Mouse (Mus musculus) kidney, adult 2 months (tissue): ENCODE data around the gene Mylip. TPM values are rescaled to one million over a fixed set of nuclear protein-coding genes. Genes with fewer than 3 reads are reported as not detected.
A peak's percentile ranks its signal among the peaks of the same experiment; 100 is the strongest.

ENCODE experiments used
- DNase-seq: peaks from one replicate; pipeline ENCODE4 v3.0.0; 2021
- H3K27ac ChIP-seq: fragments of 200-500 bp; 2 replicates; pipeline ENCODE4 v1.5.1; 2012; ENCODE audit warnings: low read depth, low read length, control low read depth, inconsistent platforms; ENCODE audit not compliant: insufficient read depth
- H3K27me3 ChIP-seq: fragments of 200-500 bp; replicated peaks from 2 replicates; pipeline ENCODE4 v1.6.1; 2012; ENCODE audit warnings: mild to moderate bottlenecking, moderate library complexity, low read length, inconsistent platforms; ENCODE audit not compliant: control insufficient read depth, insufficient read depth
- H3K36me3 ChIP-seq: fragments of 200-500 bp; 2 replicates; pipeline ENCODE4 v1.6.1; 2012; ENCODE audit warnings: mild to moderate bottlenecking, moderate library complexity, low read length, inconsistent platforms; ENCODE audit not compliant: control insufficient read depth, insufficient read depth
- H3K4me1 ChIP-seq: fragments of 200-500 bp; 2 replicates; pipeline ENCODE4 v1.6.1; 2011; ENCODE audit warnings: low read length; ENCODE audit not compliant: control insufficient read depth, insufficient read depth
- H3K4me3 ChIP-seq: fragments of 200-500 bp; 2 replicates; pipeline ENCODE4 v1.5.1; 2011; ENCODE audit warnings: mild to moderate bottlenecking, low read depth, low read length, control low read depth; ENCODE audit not compliant: insufficient read depth
- CTCF ChIP-seq: fragments of 200-500 bp; conservative IDR thresholded peaks from 2 replicates; pipeline ENCODE4 v1.5.1; 2011; ENCODE audit warnings: low read depth, mild to moderate bottlenecking, control low read depth, low read length, moderate library complexity, mixed read lengths; ENCODE audit not compliant: insufficient read depth, insufficient read length
- POLR2A ChIP-seq: fragments of 200-500 bp; IDR thresholded peaks from one replicate; pipeline ENCODE4 v1.6.1; 2011; ENCODE audit warnings: low read depth, low read length, control low read depth
- WGBS: fragments of 180-500 bp; shearing (Covaris S2); methylation state at CpG from one replicate; pipeline ENCODE4 v1.1.7; 2018; 5-methylcytosine and 5-hydroxymethylcytosine counted together
- polyA plus RNA-seq: library from polyadenylated mRNA; depleted of rRNA; stranded (reverse); fragments of >200 nt; gene quantifications from 2 replicates; pipeline ENCODE4 v1.2.3, GENCODE M21; 2012

Mylip gene
- polyA plus RNA-seq, 1 experiment = 29.4 TPM

- no peak for TF ChIP-seq CTCF
- no peak for TF ChIP-seq POLR2A
- Histone ChIP-seq H3K4me3 (no peak overlapping the region), H3K36me3 (peaks cover 19% of the 10 kb centered on the region), H3K27ac (no peak overlapping the region), H3K4me1 (no peaks in the 10 kb centered on the region; the same call in 1 of the 2 replicates), H3K27me3 (no peaks in the 10 kb centered on the region)
- DNase-seq = peak; percentile 56
- 59% methylated on average over 4 of the region's 4 CpGs for WGBS
Measured at GRCm38 (mm10) chr13:45410936-45411335, 21.4 kb downstream of the Mylip start.

GRCm38 (mm10) chr13:45413066-45413465 lies 23.5 kb downstream of the Mylip start:
- H3K36me3 ChIP-seq = peaks cover 16% of the 10 kb centered on the region
- H3K4me3 ChIP-seq = no peak overlapping the region
- TF ChIP-seq CTCF (no peak), POLR2A (no peak)
- H3K27me3 ChIP-seq = no peaks in the 10 kb centered on the region
- WGBS = 88% methylated on average over 1 of the region's 1 CpGs
- no peak overlapping the region for H3K27ac ChIP-seq
- no peak for DNase-seq
- H3K4me1 ChIP-seq = no peaks in the 10 kb centered on the region; the same call in 1 of the 2 replicates

GRCm38 (mm10) chr13:45414031-45414430 lies 24.5 kb downstream of the Mylip start:
- no peaks in the 10 kb centered on the region for H3K27me3 ChIP-seq
- DNase-seq = no peak
- WGBS = 73% methylated on average over 9 of the region's 9 CpGs
- H3K36me3 ChIP-seq = peaks cover 12% of the 10 kb centered on the region
- TF ChIP-seq CTCF (no peak), POLR2A (no peak)
- H3K4me3 ChIP-seq = no peak overlapping the region
- no peak overlapping the region for H3K27ac ChIP-seq
- H3K4me1 ChIP-seq = no peaks in the 10 kb centered on the region; the same call in 1 of the 2 replicates

GRCm38 (mm10) chr13:45416621-45417057 lies 27.1 kb downstream of the Mylip start:
- Histone ChIP-seq H3K27ac (no peak overlapping the region), H3K4me1 (no peaks in the 10 kb centered on the region; the same call in 1 of the 2 replicates), H3K36me3 (peaks cover 5% of the 10 kb centered on the region), H3K4me3 (no peak overlapping the region), H3K27me3 (no peaks in the 10 kb centered on the region)
- no peak for TF ChIP-seq POLR2A
- no peak for TF ChIP-seq CTCF
- DNase-seq = no peak
- WGBS = 68% methylated on average over 14 of the region's 14 CpGs

GRCm38 (mm10) chr13:45418986-45419385 lies 29.4 kb downstream of the Mylip start:
- peaks cover 3% of the 10 kb centered on the region; the same call in 1 of the 2 replicates for H3K4me1 ChIP-seq
- DNase-seq = no peak
- no peak overlapping the region for H3K4me3 ChIP-seq
- no peaks in the 10 kb centered on the region for H3K27me3 ChIP-seq
- WGBS = 85% methylated on average over 12 of the region's 12 CpGs
- H3K36me3 ChIP-seq = no peaks in the 10 kb centered on the region
- TF ChIP-seq POLR2A (no peak), CTCF (no peak)
- no peak overlapping the region for H3K27ac ChIP-seq

GRCm38 (mm10) chr13:45422251-45422650 lies 32.7 kb downstream of the Mylip start:
- 53% methylated on average over 13 of the region's 13 CpGs for WGBS
- Histone ChIP-seq H3K4me1 (peaks cover 3% of the 10 kb centered on the region; the same call in 1 of the 2 replicates), H3K27me3 (no peaks in the 10 kb centered on the region), H3K27ac (no peak overlapping the region), H3K4me3 (no peak overlapping the region), H3K36me3 (no peaks in the 10 kb centered on the region)
- DNase-seq = peak; percentile 30
- TF ChIP-seq POLR2A (no peak), CTCF (no peak)

GRCm38 (mm10) chr13:45422709-45423108 lies 33.2 kb downstream of the Mylip start:
- no peak for DNase-seq
- no peaks in the 10 kb centered on the region for H3K27me3 ChIP-seq
- peaks cover 3% of the 10 kb centered on the region; the same call in 1 of the 2 replicates for H3K4me1 ChIP-seq
- H3K36me3 ChIP-seq = no peaks in the 10 kb centered on the region
- no peak overlapping the region for H3K4me3 ChIP-seq
- TF ChIP-seq POLR2A (no peak), CTCF (no peak)
- WGBS = 80% methylated on average over 5 of the region's 5 CpGs
- H3K27ac ChIP-seq = no peak overlapping the region
